Mouse (Mus musculus) lung, postnatal 0 days (tissue): ENCODE data around the gene Gbf1.

Source experiments
- CTCF ChIP-seq: IDR thresholded peaks from 2 replicates; pipeline ENCODE4 v1.5.1; 2016; ENCODE audit warnings: antibody characterized with exemption, mild to moderate bottlenecking
- EP300 ChIP-seq: IDR thresholded peaks from 2 replicates; pipeline ENCODE4 v1.6.1; 2016; ENCODE audit warnings: antibody characterized with exemption, mild to moderate bottlenecking, control low read depth

DNA sequence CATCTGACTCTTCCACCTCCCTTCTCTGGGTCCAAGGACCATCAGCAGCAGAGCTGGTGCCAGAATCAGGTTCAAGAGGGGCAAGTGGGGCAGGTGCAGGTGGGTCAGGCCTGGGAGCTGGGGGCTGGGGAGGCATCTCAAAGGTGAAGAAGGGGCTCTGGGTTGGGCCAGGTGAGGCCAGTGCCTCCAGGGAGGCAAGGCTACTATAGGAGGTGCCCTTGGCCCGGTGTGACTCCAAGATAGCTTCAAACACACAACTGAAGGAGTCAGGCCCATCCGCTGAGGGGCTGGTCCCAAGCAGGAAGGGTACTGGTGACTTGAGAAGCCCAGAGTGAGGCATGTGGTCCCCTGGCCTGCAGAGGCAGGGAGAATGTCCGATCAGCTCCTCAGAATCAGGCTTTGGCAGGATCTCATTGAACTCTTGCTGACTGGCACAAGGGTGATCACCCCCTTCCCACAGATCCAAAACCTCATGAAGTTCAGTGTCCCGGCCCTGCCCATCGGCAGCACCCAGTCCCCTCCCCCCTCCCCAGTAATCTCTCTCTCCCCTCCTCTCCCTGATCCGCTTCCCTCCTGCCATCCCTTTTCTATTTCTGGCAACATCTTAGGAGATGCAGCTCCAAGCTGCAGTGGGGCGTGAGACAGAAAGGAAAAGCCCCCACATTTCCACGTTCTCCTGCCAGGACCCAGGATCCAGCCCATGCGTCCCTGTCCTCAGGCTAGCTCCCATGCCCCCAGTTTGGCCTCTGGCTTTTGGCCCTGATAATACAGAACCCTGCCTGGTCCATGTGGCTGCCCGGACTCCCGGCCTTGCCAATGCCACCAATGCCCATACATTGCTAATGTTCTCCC, 170.1 kb downstream of the Gbf1 start:
- TF ChIP-seq CTCF (no peak), EP300 (no peak)
